Mouse (Mus musculus): Measurements from ENCODE around the gene Actl11.

Gene Actl11

GRCm38 (mm10) chr9:107917895-107918608 lies 10.2 kb upstream of the Actl11 start:
- in situ Hi-C loops (cut with MboI; ENCODE audit: low pct_unique_long_range_greater_than_20kb in 1 of 2, low sequenced_read_pairs in 2 of 2, unreplicated experiment in 1 of 2): no loop called here

GRCm38 (mm10) chr9:107918884-107919283 lies 9.4 kb upstream of the Actl11 start:
- in situ Hi-C loops (cut with MboI; ENCODE audit: low pct_unique_long_range_greater_than_20kb in 1 of 2, low sequenced_read_pairs in 2 of 2, unreplicated experiment in 1 of 2): no loop called here

- in situ Hi-C loops (cut with MboI; ENCODE audit: low pct_unique_long_range_greater_than_20kb in 1 of 2, low sequenced_read_pairs in 2 of 2, unreplicated experiment in 1 of 2): no loop called here
Measured at GRCm38 (mm10) chr9:107919441-107919840, 8.8 kb upstream of the Actl11 start.

GRCm38 (mm10) chr9:107923021-107923420 lies 5.2 kb upstream of the Actl11 start:
- in situ Hi-C loops (cut with MboI; ENCODE audit: low pct_unique_long_range_greater_than_20kb in 1 of 2, low sequenced_read_pairs in 2 of 2, unreplicated experiment in 1 of 2): no loop called here

- in situ Hi-C loops (cut with MboI; ENCODE audit: low pct_unique_long_range_greater_than_20kb in 1 of 2, low sequenced_read_pairs in 2 of 2, unreplicated experiment in 1 of 2): no loop called here
Measured at GRCm38 (mm10) chr9:107923956-107924355, 4.3 kb upstream of the Actl11 start.

GRCm38 (mm10) chr9:107925251-107925650 lies 3.0 kb upstream of the Actl11 start:
- in situ Hi-C loops (cut with MboI; ENCODE audit: low pct_unique_long_range_greater_than_20kb in 1 of 2, low sequenced_read_pairs in 2 of 2, unreplicated experiment in 1 of 2): no loop called here

GRCm38 (mm10) chr9:107926920-107927420 lies 1.3 kb upstream of the Actl11 start:
- in situ Hi-C loops (cut with MboI; ENCODE audit: low pct_unique_long_range_greater_than_20kb in 1 of 2, low sequenced_read_pairs in 2 of 2, unreplicated experiment in 1 of 2): no loop called here

GRCm38 (mm10) chr9:107927749-107928148 lies 520 bp upstream of the Actl11 start:
- in situ Hi-C loops (cut with MboI; ENCODE audit: low pct_unique_long_range_greater_than_20kb in 1 of 2, low sequenced_read_pairs in 2 of 2, unreplicated experiment in 1 of 2): no loop called here

- in situ Hi-C loops (cut with MboI; ENCODE audit: low pct_unique_long_range_greater_than_20kb in 1 of 2, low sequenced_read_pairs in 2 of 2, unreplicated experiment in 1 of 2): no loop called here
Measured at GRCm38 (mm10) chr9:107932221-107932620, 4.0 kb downstream of the Actl11 start.

- in situ Hi-C loops (cut with MboI; ENCODE audit: low pct_unique_long_range_greater_than_20kb in 1 of 2, low sequenced_read_pairs in 2 of 2, unreplicated experiment in 1 of 2): no loop called here
Measured at GRCm38 (mm10) chr9:107934146-107934545, 5.9 kb downstream of the Actl11 start.

GRCm38 (mm10) chr9:107935374-107935773 lies 7.1 kb downstream of the Actl11 start, which contains the start of gene Camkv:
Gene Camkv, plus strand, starts transcription at chr9:107935674.
- in situ Hi-C loops (cut with MboI; ENCODE audit: low pct_unique_long_range_greater_than_20kb in 1 of 2, low sequenced_read_pairs in 2 of 2, unreplicated experiment in 1 of 2): no loop called here

GRCm38 (mm10) chr9:107935790-107936214 lies 7.5 kb downstream of the Actl11 start:
- in situ Hi-C loops (cut with MboI; ENCODE audit: low pct_unique_long_range_greater_than_20kb in 1 of 2, low sequenced_read_pairs in 2 of 2, unreplicated experiment in 1 of 2): no loop called here

- in situ Hi-C loops (cut with MboI; ENCODE audit: low pct_unique_long_range_greater_than_20kb in 1 of 2, low sequenced_read_pairs in 2 of 2, unreplicated experiment in 1 of 2): no loop called here
Measured at GRCm38 (mm10) chr9:107936215-107936822, 8.1 kb downstream of the Actl11 start.

- in situ Hi-C loops (cut with MboI; ENCODE audit: low pct_unique_long_range_greater_than_20kb in 1 of 2, low sequenced_read_pairs in 2 of 2, unreplicated experiment in 1 of 2): no loop called here
Measured at GRCm38 (mm10) chr9:107936831-107937230, 8.6 kb downstream of the Actl11 start.

- in situ Hi-C loops (cut with MboI; ENCODE audit: low pct_unique_long_range_greater_than_20kb in 1 of 2, low sequenced_read_pairs in 2 of 2, unreplicated experiment in 1 of 2): no loop called here
Measured at GRCm38 (mm10) chr9:107947241-107948194, 19.2 kb downstream of the Actl11 start.

- in situ Hi-C loops (cut with MboI; ENCODE audit: low pct_unique_long_range_greater_than_20kb in 1 of 2, low sequenced_read_pairs in 2 of 2, unreplicated experiment in 1 of 2): no loop called here
Measured at GRCm38 (mm10) chr9:107949184-107949921, 21.1 kb downstream of the Actl11 start.

- in situ Hi-C loops (cut with MboI; ENCODE audit: low pct_unique_long_range_greater_than_20kb in 1 of 2, low sequenced_read_pairs in 2 of 2, unreplicated experiment in 1 of 2): no loop called here
Measured at GRCm38 (mm10) chr9:107949922-107950235, 21.6 kb downstream of the Actl11 start, which contains the start of gene Traip. Gene Traip, plus strand, starts transcription at chr9:107950136.

All from mouse embryonic stem cell (cell line).